Mouse (Mus musculus) heart, embryonic 12.5 days (tissue): ENCODE measurements at regions not wholly inside any gene's neighbourhood (a gene's known extent, or its start where the extent isn't known, plus 50 kb on each side); places are given as distances from the start of the nearest gene placed in this dataset.

Source experiments
- ATAC-seq: fragments of 200-750 bp; cut with Nextera tagmentation; 2 replicates; pipeline ENCODE4 v1.8.0; 2017; ENCODE audit warnings: moderate TSS enrichment, moderate library complexity; ENCODE audit not compliant: insufficient number of reproducible peaks, low FRiP score
- H3K27ac ChIP-seq: fragments of 300-500 bp; sonication (generic); 2 replicates; pipeline ENCODE4 v1.5.1; 2016; ENCODE audit warnings: mild to moderate bottlenecking, moderate library complexity; ENCODE audit not compliant: poor library complexity, severe bottlenecking
- H3K27me3 ChIP-seq: fragments of 300-500 bp; sonication (generic); replicated peaks from 2 replicates; pipeline ENCODE4 v1.6.1; 2016; ENCODE audit warnings: mild to moderate bottlenecking, moderate library complexity
- H3K36me3 ChIP-seq: fragments of 300-500 bp; sonication (generic); 2 replicates; pipeline ENCODE4 v1.6.1; 2016; ENCODE audit warnings: mild to moderate bottlenecking, moderate library complexity
- H3K4me1 ChIP-seq: fragments of 300-500 bp; sonication (generic); replicated peaks from 2 replicates; pipeline ENCODE4 v1.6.1; 2016; ENCODE audit warnings: mild to moderate bottlenecking
- H3K4me2 ChIP-seq: fragments of 300-500 bp; sonication (generic); 2 replicates; pipeline ENCODE4 v1.6.1; 2016; ENCODE audit warnings: mild to moderate bottlenecking, moderate library complexity
- H3K4me3 ChIP-seq: fragments of 300-500 bp; sonication (generic); 2 replicates; pipeline ENCODE4 v1.5.1; 2016; ENCODE audit warnings: mild to moderate bottlenecking
- H3K9ac ChIP-seq: fragments of 300-500 bp; sonication (generic); 2 replicates; pipeline ENCODE4 v1.6.1; 2016; ENCODE audit warnings: mild to moderate bottlenecking, moderate library complexity
- H3K9me3 ChIP-seq: fragments of 300-500 bp; sonication (generic); replicated peaks from 2 replicates; pipeline ENCODE4 v1.6.1; 2016; ENCODE audit warnings: mild to moderate bottlenecking, moderate library complexity
- WGBS: fragments of 180-500 bp; shearing (Covaris S2); methylation state at CpG from one replicate; pipeline ENCODE4 v1.1.7; 2016; 5-methylcytosine and 5-hydroxymethylcytosine counted together

- Histone ChIP-seq H3K4me1 (0 out of 2 replicates have a peak, but pooled peaks cover 3% of the 10 kb centered on the region), H3K4me2 (no peak overlapping the region), H3K27ac (no peak overlapping the region), H3K4me3 (no peak overlapping the region), H3K9ac (no peak overlapping the region), H3K9me3 (no peaks in the 10 kb centered on the region), H3K27me3 (no peaks in the 10 kb centered on the region), H3K36me3 (no peaks in the 10 kb centered on the region)
- no peak for ATAC-seq
- 80% methylated on average over 9 of the region's 9 CpGs for WGBS
These were observed 202.7 kb downstream of the Nrp2 start for GRCm38 (mm10) chr1:62905739-62906138.

GRCm38 (mm10) chr1:62907243-62907642 is 204.2 kb downstream of the Nrp2 start:
- no peak for ATAC-seq
- WGBS = 91% methylated on average over 10 of the region's 10 CpGs
- Histone ChIP-seq H3K9me3 (no peaks in the 10 kb centered on the region), H3K4me2 (no peak overlapping the region), H3K27ac (no peak overlapping the region), H3K4me1 (no peaks in the 10 kb centered on the region), H3K9ac (no peak overlapping the region), H3K36me3 (no peaks in the 10 kb centered on the region), H3K4me3 (no peak overlapping the region), H3K27me3 (no peaks in the 10 kb centered on the region)
